In the genomic region with DNA sequence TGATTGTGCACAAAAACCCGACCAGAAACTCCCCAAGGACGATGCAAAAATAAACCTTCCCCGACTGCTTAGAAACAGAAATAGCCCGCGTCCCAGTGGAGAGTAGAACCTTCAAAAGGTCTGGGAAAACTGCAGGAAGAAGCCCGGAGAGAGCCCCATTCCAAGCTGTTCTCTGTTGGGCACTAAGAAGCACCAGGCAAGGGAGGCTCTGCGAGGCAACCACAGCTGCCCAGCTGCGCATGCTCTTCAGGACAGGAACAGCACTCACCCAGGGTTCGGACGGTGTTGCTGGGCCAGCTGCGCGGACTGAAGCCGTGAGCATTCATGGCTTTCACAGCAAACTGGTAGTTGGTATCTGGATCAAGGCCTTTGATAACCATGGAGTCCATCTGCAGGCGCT, we compare ENCODE assay signal across 10 mouse cellular contexts.
DNase-seq lines count a peak whose midpoint lies in the region; ATAC-seq and TF ChIP-seq lines count a peak whose summit lies in the region.
"Had no signal": no experiment of that assay in that cellular context is flagged by ENCODE, and none has a peak within 500 bp of the region (broad histone marks: within the 10 kb centered on the region; RNA-seq: fewer than 3 reads in every experiment).

No protein-coding gene starts in this region.

- no peak overlapping the region for H3K27ac ChIP-seq in lung, embryonic 14.5 days (ENCODE audit: low read depth)
- H3K27ac ChIP-seq in embryonic facial prominence, embryonic 10.5 days (replicated peaks), result no peak overlapping the region
- H3K27ac ChIP-seq in heart, embryonic 12.5 days (ENCODE audit: poor library complexity, severe bottlenecking), result no peak overlapping the region
- H3K27ac ChIP-seq in stomach, postnatal 0 days (replicated peaks), result peak overlapping the region; percentile 18; the same call in 1 of the 2 replicates
- no peak overlapping the region for H3K27ac ChIP-seq in kidney, embryonic 14.5 days (ENCODE audit: low read depth, low read length)

- 43% methylated on average over 14 of the region's 14 CpGs for WGBS in lung, embryonic 14.5 days
- 67% methylated on average over 14 of the region's 14 CpGs for WGBS in embryonic facial prominence, embryonic 10.5 days
- 38% methylated on average over 14 of the region's 14 CpGs for WGBS in heart, embryonic 12.5 days
- WGBS in stomach, postnatal 0 days, result 60% methylated on average over 14 of the region's 14 CpGs
- 74% methylated on average over 14 of the region's 14 CpGs for WGBS in kidney, embryonic 14.5 days

- no peak overlapping the region for H3K9ac ChIP-seq in lung, embryonic 14.5 days
- no peak overlapping the region for H3K9ac ChIP-seq in heart, embryonic 12.5 days
- H3K9ac ChIP-seq in stomach, postnatal 0 days (ENCODE audit: low read length), result no peak overlapping the region
- no peak overlapping the region for H3K9ac ChIP-seq in kidney, embryonic 14.5 days (ENCODE audit: low read depth, low read length)

- no peak for TF ChIP-seq EP300 in stomach, postnatal 0 days (optimal IDR thresholded peaks at IDR 0.05)

- ATAC-seq in lung, embryonic 14.5 days (ENCODE audit: insufficient read depth), result no peak
- no peak for ATAC-seq in heart, embryonic 12.5 days (ENCODE audit: insufficient number of reproducible peaks, low FRiP score)
- ATAC-seq in stomach, postnatal 0 days (ENCODE audit: low FRiP score, low TSS enrichment), result no peak
- no peak for ATAC-seq in kidney, embryonic 14.5 days (ENCODE audit: low FRiP score, low TSS enrichment)
- ATAC-seq: inflammation-experienced regulatory T-cells, adult 6 months had no signal

- H3K4me1 ChIP-seq in lung, embryonic 14.5 days (ENCODE audit: insufficient read depth), result 0 out of 2 replicates have a peak, but pooled peaks cover 3% of the 10 kb centered on the region
- peaks cover 9% of the 10 kb centered on the region; the same call in 1 of the 2 replicates for H3K4me1 ChIP-seq in embryonic facial prominence, embryonic 10.5 days
- peaks cover 7% of the 10 kb centered on the region; the same call in 1 of the 2 replicates for H3K4me1 ChIP-seq in heart, embryonic 12.5 days (replicated peaks)
- H3K4me1 ChIP-seq in stomach, postnatal 0 days (replicated peaks; ENCODE audit: control insufficient read depth, insufficient read depth), result no peaks in the 10 kb centered on the region
- H3K4me1 ChIP-seq in kidney, embryonic 14.5 days (ENCODE audit: control insufficient read depth, insufficient read depth, low read length), result no peaks in the 10 kb centered on the region

- no peak overlapping the region; the same call in 1 of the 2 replicates for H3K4me2 ChIP-seq in lung, embryonic 14.5 days
- peak overlapping the region; percentile 41 for H3K4me2 ChIP-seq in heart, embryonic 12.5 days
- no peak overlapping the region for H3K4me2 ChIP-seq in stomach, postnatal 0 days (replicated peaks; ENCODE audit: low read depth)
- H3K4me2 ChIP-seq in kidney, embryonic 14.5 days (replicated peaks; ENCODE audit: low read depth, low read length), result no peak overlapping the region

- no peaks in the 10 kb centered on the region for H3K27me3 ChIP-seq in lung, embryonic 14.5 days (ENCODE audit: insufficient read depth, low read length)
- no peaks in the 10 kb centered on the region for H3K27me3 ChIP-seq in embryonic facial prominence, embryonic 10.5 days (replicated peaks; ENCODE audit: low read depth, poor library complexity, severe bottlenecking)
- H3K27me3 ChIP-seq in heart, embryonic 12.5 days (replicated peaks), result no peaks in the 10 kb centered on the region
- H3K27me3 ChIP-seq in stomach, postnatal 0 days (ENCODE audit: control insufficient read depth, insufficient read depth, low read length), result no peaks in the 10 kb centered on the region
- H3K27me3 ChIP-seq in kidney, embryonic 14.5 days (ENCODE audit: control insufficient read depth, insufficient read depth, low read length), result no peaks in the 10 kb centered on the region

- no peaks in the 10 kb centered on the region for H3K36me3 ChIP-seq in lung, embryonic 14.5 days (ENCODE audit: insufficient read depth)
- H3K36me3 ChIP-seq in embryonic facial prominence, embryonic 10.5 days (replicated peaks), result no peaks in the 10 kb centered on the region
- no peaks in the 10 kb centered on the region for H3K36me3 ChIP-seq in heart, embryonic 12.5 days
- H3K36me3 ChIP-seq in stomach, postnatal 0 days (ENCODE audit: control insufficient read depth, insufficient read depth, low read length), result no peaks in the 10 kb centered on the region
- H3K36me3 ChIP-seq in kidney, embryonic 14.5 days (ENCODE audit: control insufficient read depth, insufficient read depth, low read length), result no peaks in the 10 kb centered on the region

- DNase-seq in lung, embryonic 14.5 days, result peak; percentile 19
- no peak for DNase-seq in lung, postnatal 25 days (ENCODE audit: low spot score)
- DNase-seq in embryonic facial prominence, embryonic 10.5 days (ENCODE audit: low spot score), result peak; percentile 10
- DNase-seq in stomach, postnatal 0 days (ENCODE audit: low spot score), result no peak
- DNase-seq in T-cell, adult 2 months (ENCODE audit: low spot score), result no peak
- DNase-seq: cerebellum, adult 9-11 months; kidney, postnatal 36 days had no signal

- H3K4me3 ChIP-seq in lung, embryonic 14.5 days (ENCODE audit: low read depth, low read length), result no peak overlapping the region
- H3K4me3 ChIP-seq in embryonic facial prominence, embryonic 10.5 days, result no peak overlapping the region
- H3K4me3 ChIP-seq in heart, embryonic 12.5 days, result no peak overlapping the region
- H3K4me3 ChIP-seq in stomach, postnatal 0 days (ENCODE audit: low read depth, low read length), result no peak overlapping the region
- H3K4me3 ChIP-seq in kidney, embryonic 14.5 days (ENCODE audit: low read length), result no peak overlapping the region

- no peaks in the 10 kb centered on the region for H3K9me3 ChIP-seq in lung, embryonic 14.5 days (ENCODE audit: low read depth, low read length)
- H3K9me3 ChIP-seq in embryonic facial prominence, embryonic 10.5 days, result no peaks in the 10 kb centered on the region
- no peaks in the 10 kb centered on the region for H3K9me3 ChIP-seq in heart, embryonic 12.5 days (replicated peaks)
- H3K9me3 ChIP-seq in stomach, postnatal 0 days (ENCODE audit: control insufficient read depth, low read length), result no peaks in the 10 kb centered on the region
- H3K9me3 ChIP-seq in kidney, embryonic 14.5 days (ENCODE audit: control insufficient read depth, low read length), result no peaks in the 10 kb centered on the region

- no peak for TF ChIP-seq CTCF in lung, embryonic 14.5 days (IDR thresholded peaks at IDR 0.05; ENCODE audit: low read depth)
- TF ChIP-seq CTCF in stomach, postnatal 0 days (IDR thresholded peaks at IDR 0.05; ENCODE audit: low read depth), result no peak

Comparison
In these comparisons a context has a peak if more than half of its experiments do, and no peak if none do; other contexts are left out.
1. DNase-seq: peak in lung, embryonic 14.5 days (single experiment) and embryonic facial prominence, embryonic 10.5 days (single experiment); none in lung, postnatal 25 days (single experiment), stomach, postnatal 0 days (single experiment) and T-cell, adult 2 months (single experiment).